Mouse (Mus musculus): Measurements from ENCODE around the gene Nanog. TPM values are rescaled to one million over a fixed set of nuclear protein-coding genes. Genes with fewer than 3 reads are reported as not detected.
"Not testable (repeated sequence)": the region's sequence is repeated elsewhere in the genome, so short reads cannot be mapped to it uniquely, and the experiment has no call there.

Gene Nanog
- polyA plus RNA-seq, 1 experiment from 2014 or later: 0.46 TPM

DNA sequence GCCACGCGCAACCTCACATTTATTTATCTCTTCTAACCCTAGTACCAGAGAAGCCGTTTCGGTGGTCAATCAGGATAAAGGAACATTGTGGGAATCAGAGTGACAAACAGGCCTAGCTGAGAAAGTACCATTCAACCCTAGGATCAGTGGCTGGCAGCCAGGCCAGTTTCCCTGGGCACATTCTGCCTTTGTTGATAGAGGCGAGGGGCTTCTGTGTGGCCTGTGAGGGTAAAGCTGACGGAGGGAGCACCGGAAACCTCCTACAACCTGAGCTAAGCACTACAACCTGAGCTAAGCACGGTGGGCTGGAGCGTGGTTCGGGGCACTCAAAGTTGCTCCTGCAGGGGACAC, 37.1 kb upstream of the Nanog start:
- ATAC-seq (ENCODE audit: insufficient read depth, low FRiP score, low read depth): no peak
- Histone ChIP-seq H3K4me2 (peak overlapping the region; percentile 53; the same call in 1 of the 2 replicates), H3K27me3 (replicated peaks) (no peaks in the 10 kb centered on the region), H3K27ac (no peak overlapping the region), H3K4me1 (0 out of 2 replicates have a peak, but pooled peaks cover 3% of the 10 kb centered on the region), H3K4me3 (replicated peaks) (peak overlapping the region; percentile 40; the same call in 1 of the 2 replicates), H3K9ac (no peak overlapping the region), H3K36me3 (no peaks in the 10 kb centered on the region), H3K9me3 (no peaks in the 10 kb centered on the region)
- WGBS: 28% methylated on average over 10 of the region's 10 CpGs

DNA sequence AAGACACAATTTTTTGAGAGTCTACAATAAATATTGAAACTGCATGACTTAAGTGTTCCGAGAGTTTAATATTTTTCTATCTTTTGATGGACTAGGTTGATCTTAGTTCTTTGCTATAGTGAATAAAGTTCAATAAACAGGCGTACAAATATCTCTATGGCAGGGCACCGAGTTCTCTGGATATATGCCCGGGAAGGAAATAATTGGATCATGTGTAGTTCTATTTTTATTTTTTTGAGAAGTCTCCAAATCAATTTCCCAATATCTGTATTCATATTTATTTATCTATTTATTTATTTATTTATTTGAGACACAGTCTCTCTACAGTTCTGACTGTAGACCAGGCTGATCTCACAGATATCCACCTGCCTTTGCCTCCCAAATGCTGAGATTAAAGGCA, 36.4 kb upstream of the Nanog start:
- Histone ChIP-seq H3K36me3 (no peaks in the 10 kb centered on the region), H3K27me3 (replicated peaks) (no peaks in the 10 kb centered on the region), H3K9me3 (no peaks in the 10 kb centered on the region), H3K4me3 (replicated peaks) (no peak overlapping the region), H3K4me2 (no peak overlapping the region), H3K9ac (no peak overlapping the region), H3K4me1 (0 out of 2 replicates have a peak, but pooled peaks cover 3% of the 10 kb centered on the region), H3K27ac (no peak overlapping the region)
- no peak for ATAC-seq (ENCODE audit: insufficient read depth, low FRiP score, low read depth)
- 86% methylated on average over 4 of the region's 4 CpGs for WGBS

DNA sequence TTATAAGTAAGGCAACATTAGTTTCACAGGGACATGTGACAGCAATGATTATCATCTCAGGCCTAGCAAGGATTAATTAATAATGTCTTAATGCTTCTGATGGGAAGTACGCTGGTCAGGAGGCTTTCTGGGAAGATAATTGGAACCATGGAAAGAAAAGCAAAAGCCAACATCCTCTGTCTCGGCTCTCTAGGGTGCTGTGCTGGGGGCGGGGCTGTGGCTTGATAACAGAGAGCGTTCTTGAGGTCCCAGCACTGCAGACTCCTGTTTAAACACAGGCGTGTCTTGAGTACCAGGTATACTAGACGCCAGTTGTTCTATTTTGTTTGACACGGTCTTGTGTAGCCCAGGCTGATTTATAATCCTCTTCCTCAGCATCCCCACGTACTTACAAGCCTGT, 34.5 kb upstream of the Nanog start:
- no peak overlapping the region for H3K27ac ChIP-seq
- no peaks in the 10 kb centered on the region for H3K27me3 ChIP-seq (replicated peaks)
- H3K4me1 ChIP-seq: 0 out of 2 replicates have a peak, but pooled peaks cover 3% of the 10 kb centered on the region
- no peaks in the 10 kb centered on the region for H3K9me3 ChIP-seq
- 53% methylated on average over 8 of the region's 8 CpGs for WGBS
- no peak overlapping the region for H3K4me3 ChIP-seq (replicated peaks)
- H3K4me2 ChIP-seq: no peak overlapping the region
- H3K36me3 ChIP-seq: no peaks in the 10 kb centered on the region
- ATAC-seq (ENCODE audit: insufficient read depth, low FRiP score, low read depth): no peak
- H3K9ac ChIP-seq: no peak overlapping the region

DNA sequence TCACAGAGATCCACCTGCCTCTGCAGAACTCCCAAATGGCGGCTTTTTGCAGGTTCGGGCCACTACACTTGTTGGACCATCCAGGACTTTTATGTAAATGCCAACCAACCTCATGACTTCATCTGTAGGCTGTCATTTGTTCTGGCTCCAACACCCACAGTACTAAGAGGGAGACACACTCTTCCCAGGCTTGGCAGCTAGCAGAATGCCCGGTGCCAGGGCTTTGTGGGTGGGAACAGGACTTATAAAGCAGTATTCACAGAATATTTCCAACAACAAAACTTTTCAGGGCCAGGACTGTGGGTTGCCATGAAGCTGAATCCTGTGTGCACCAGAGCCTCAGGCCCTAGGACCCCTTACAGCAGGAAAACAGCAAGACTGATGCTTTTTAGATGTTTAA, 24.6 kb upstream of the Nanog start:
- Histone ChIP-seq H3K9me3 (no peaks in the 10 kb centered on the region), H3K27me3 (replicated peaks) (no peaks in the 10 kb centered on the region), H3K4me2 (no peak overlapping the region), H3K9ac (no peak overlapping the region), H3K36me3 (no peaks in the 10 kb centered on the region), H3K4me3 (replicated peaks) (no peak overlapping the region), H3K4me1 (no peaks in the 10 kb centered on the region), H3K27ac (no peak overlapping the region)
- 82% methylated on average over 3 of the region's 3 CpGs for WGBS
- ATAC-seq (ENCODE audit: insufficient read depth, low FRiP score, low read depth): no peak

DNA sequence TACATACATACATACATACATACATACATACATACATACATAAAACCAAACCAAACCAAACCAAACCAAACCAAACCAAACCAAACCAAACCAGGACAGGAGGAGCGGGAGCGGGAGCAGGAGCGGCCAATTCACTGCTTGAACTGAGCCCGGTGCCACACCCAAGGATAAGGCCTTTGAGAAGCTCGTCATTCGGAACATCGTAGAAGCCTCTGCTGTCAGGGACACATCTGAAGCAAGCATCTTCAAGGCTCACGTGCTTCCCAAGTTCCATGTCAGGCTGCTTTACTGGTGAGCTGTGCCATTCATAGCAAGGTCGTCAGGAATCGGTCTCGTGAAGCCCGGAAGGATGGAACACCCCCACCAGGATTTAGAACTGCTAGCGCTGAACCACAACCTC, 20.6 kb upstream of the Nanog start:
- Histone ChIP-seq H3K4me1 (no peaks in the 10 kb centered on the region), H3K27me3 (replicated peaks) (no peaks in the 10 kb centered on the region), H3K4me2 (no peak overlapping the region), H3K27ac (no peak overlapping the region), H3K36me3 (no peaks in the 10 kb centered on the region), H3K4me3 (replicated peaks) (no peak overlapping the region), H3K9ac (no peak overlapping the region), H3K9me3 (no peaks in the 10 kb centered on the region)
- WGBS: 87% methylated on average over 13 of the region's 13 CpGs
- ATAC-seq (ENCODE audit: insufficient read depth, low FRiP score, low read depth): no peak

DNA sequence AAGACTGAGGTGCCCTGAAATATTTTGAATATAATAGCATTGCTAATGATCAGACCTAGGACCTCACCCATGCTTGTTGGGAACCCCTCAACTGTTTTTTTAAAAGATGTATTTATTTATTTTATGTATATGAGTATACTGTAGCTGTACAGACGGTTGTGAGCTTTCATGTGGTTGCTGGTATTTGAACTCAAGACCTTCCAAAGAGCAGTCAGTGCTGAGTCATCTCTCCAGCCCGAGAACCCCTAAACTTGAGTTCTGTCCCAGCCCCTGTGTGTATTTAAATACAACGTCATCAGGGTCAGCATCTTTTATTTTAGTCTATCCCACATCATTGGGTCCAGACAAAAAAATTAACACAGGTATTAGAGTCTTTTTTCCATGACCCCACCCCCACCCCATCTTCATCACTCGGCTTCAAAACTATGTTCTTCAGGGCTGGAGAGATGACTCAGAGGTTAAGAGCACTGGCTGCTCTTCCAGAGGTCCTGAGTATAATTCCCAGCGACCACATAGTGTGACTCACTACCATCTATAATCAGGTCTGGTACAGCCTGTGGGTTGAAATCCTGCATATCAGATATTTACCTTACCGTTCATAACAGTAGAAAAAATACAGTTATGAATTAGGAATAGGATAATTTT, 17.8 kb upstream of the Nanog start:
- Histone ChIP-seq H3K9me3 (no peaks in the 10 kb centered on the region), H3K9ac (no peak overlapping the region), H3K4me3 (replicated peaks) (no peak overlapping the region), H3K27me3 (replicated peaks) (no peaks in the 10 kb centered on the region), H3K36me3 (no peaks in the 10 kb centered on the region), H3K27ac (no peak overlapping the region), H3K4me1 (no peaks in the 10 kb centered on the region), H3K4me2 (no peak overlapping the region)
- 67% methylated on average over 6 of the region's 6 CpGs for WGBS
- no peak for ATAC-seq (ENCODE audit: insufficient read depth, low FRiP score, low read depth)

DNA sequence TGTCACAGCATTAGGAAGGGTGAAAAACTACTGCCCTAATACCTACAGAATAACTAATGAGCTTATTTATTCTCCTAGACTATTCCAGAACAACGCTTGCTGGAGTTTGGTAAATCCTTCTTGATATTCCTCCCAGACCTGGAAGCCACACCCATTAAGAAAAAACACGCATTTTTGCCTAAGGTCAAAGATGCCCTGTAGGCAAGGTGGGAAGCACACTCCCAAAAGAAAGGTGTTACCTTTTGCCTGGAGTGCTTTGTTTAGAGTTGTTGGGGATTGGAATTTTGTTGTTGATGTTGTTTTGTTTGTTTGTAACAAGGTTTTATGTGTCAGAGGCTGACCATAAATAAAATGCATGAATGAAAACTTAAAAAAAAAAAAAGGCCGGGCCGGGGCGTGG, 17.2 kb upstream of the Nanog start:
- Histone ChIP-seq H3K4me2 (no peak overlapping the region), H3K27ac (no peak overlapping the region), H3K4me3 (replicated peaks) (no peak overlapping the region), H3K4me1 (no peaks in the 10 kb centered on the region), H3K27me3 (replicated peaks) (no peaks in the 10 kb centered on the region), H3K36me3 (no peaks in the 10 kb centered on the region), H3K9me3 (no peaks in the 10 kb centered on the region), H3K9ac (no peak overlapping the region)
- 80% methylated on average over 5 of the region's 5 CpGs for WGBS
- ATAC-seq (ENCODE audit: insufficient read depth, low FRiP score, low read depth): no peak

DNA sequence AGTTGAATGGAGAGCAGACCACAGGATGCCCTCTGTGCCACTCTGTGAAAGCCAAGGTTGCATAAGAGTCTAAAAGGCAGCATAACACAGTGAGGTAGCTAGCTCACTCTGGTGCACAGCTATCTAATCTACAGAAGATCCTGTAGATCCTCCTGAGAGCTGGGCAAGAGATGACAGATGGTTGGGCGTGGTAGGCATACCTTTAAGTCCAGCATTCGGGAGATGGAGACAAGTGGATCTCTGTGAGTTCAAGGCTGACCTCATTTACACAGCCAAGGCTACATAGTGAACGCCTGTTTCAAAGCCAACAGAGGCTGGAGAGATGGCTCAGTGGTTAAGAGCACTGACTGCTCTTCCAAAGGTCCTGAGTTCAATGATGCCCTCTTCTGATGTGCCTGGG, 11.9 kb upstream of the Nanog start:
- H3K27ac ChIP-seq: no peak overlapping the region
- 78% methylated on average over 3 of the region's 3 CpGs for WGBS
- H3K9me3 ChIP-seq: no peaks in the 10 kb centered on the region
- no peak overlapping the region for H3K4me3 ChIP-seq (replicated peaks)
- no peaks in the 10 kb centered on the region for H3K4me1 ChIP-seq
- H3K4me2 ChIP-seq: no peak overlapping the region
- no peaks in the 10 kb centered on the region for H3K27me3 ChIP-seq (replicated peaks)
- no peaks in the 10 kb centered on the region for H3K36me3 ChIP-seq
- no peak overlapping the region for H3K9ac ChIP-seq
- no peak for ATAC-seq (ENCODE audit: insufficient read depth, low FRiP score, low read depth)

DNA sequence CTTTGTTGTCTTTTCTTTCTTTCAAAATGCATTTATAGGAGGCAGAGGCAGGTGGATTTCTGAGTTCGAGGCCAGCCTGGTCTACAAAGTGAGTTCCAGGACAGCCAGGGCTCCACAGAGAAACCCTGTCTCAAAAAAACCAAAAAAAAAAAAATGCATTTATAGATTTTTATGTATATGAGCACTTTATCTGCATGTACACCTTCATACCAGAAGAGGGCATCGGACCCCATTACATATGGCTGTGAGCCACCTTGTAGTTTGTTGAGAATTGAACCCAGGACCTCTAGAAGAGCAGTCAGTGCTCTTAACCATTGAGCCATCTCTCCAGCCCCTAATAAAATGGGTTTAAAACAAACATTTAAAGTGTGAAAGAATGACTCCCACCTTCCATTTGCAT, 7.7 kb upstream of the Nanog start:
- not testable (repeated sequence) for H3K9me3 ChIP-seq; H3K4me2 ChIP-seq; H3K4me3 ChIP-seq (replicated peaks); H3K27ac ChIP-seq; H3K27me3 ChIP-seq (replicated peaks); H3K36me3 ChIP-seq; H3K4me1 ChIP-seq; ATAC-seq (ENCODE audit: insufficient read depth, low FRiP score, low read depth); H3K9ac ChIP-seq
- WGBS: 85% methylated on average over 2 of the region's 2 CpGs

DNA sequence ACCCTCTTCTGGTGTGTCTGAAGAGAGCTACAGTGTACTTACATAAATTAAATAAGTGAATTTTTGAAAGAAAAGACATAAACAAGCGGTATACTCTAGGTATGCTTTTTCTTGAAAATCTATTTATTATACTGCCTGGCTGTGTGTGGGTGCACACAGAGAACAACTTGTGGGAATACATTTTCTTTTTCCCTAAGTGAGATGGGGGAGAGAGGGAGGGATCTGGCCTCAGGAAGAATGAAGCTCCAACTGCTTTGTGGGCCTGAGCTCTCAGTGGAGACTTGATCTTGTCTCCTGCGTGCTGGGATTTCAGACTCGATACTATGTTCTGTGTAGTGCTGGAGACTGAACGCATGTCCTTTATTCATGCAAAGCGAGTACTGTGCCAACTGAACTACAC, 5.5 kb upstream of the Nanog start:
- Histone ChIP-seq H3K36me3 (no peaks in the 10 kb centered on the region), H3K4me2 (no peak overlapping the region), H3K9me3 (no peaks in the 10 kb centered on the region), H3K27me3 (replicated peaks) (no peaks in the 10 kb centered on the region), H3K9ac (no peak overlapping the region), H3K27ac (peak overlapping the region; percentile 16; the same call in 1 of the 2 replicates), H3K4me3 (replicated peaks) (no peak overlapping the region), H3K4me1 (no peaks in the 10 kb centered on the region)
- 75% methylated on average over 5 of the region's 5 CpGs for WGBS
- ATAC-seq (ENCODE audit: insufficient read depth, low FRiP score, low read depth): no peak

DNA sequence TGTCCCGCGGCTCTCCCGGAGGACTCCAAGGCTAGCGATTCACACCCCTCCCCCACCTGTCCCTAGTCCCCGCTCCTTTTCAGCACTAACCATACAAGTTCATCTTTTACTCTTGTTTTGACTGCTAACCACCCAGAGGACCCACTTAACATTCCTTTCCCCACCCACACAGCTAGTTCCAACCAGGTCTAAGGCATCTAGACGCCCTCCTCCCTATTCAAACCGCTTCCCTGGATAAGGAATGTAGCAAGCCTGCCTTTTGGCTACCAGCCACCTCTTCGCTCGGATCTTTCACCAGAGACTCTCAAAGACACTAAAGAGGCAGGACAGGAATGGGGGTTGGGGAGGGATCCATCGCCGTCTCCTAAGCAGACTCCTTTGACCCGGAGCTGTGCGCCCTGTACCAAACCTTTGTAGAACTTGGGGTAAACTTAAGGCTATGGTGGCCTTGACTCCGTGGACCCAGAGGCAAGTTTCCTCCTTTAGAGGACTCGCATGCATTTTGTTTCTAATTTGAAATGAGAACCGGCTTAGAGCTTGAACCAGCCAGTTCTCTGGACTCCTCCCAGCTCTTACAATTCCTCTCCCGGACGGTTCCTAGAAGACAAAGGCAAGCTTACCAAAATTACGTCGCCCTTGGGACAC, 4.7 kb upstream of the Nanog start:
- no peaks in the 10 kb centered on the region for H3K9me3 ChIP-seq
- WGBS: 4% methylated on average over 20 of the region's 20 CpGs
- peak overlapping the region; percentile 16; the same call in 1 of the 2 replicates for H3K27ac ChIP-seq
- H3K36me3 ChIP-seq: no peaks in the 10 kb centered on the region
- H3K9ac ChIP-seq: no peak overlapping the region
- ATAC-seq (ENCODE audit: insufficient read depth, low FRiP score, low read depth): peak; percentile 58; the same call in 1 of the 2 replicates
- H3K27me3 ChIP-seq (replicated peaks): no peaks in the 10 kb centered on the region
- H3K4me1 ChIP-seq: 0 out of 2 replicates have a peak, but pooled peaks cover 3% of the 10 kb centered on the region
- H3K4me3 ChIP-seq (replicated peaks): peak overlapping the region; percentile 20
- H3K4me2 ChIP-seq: peak overlapping the region; percentile 46

DNA sequence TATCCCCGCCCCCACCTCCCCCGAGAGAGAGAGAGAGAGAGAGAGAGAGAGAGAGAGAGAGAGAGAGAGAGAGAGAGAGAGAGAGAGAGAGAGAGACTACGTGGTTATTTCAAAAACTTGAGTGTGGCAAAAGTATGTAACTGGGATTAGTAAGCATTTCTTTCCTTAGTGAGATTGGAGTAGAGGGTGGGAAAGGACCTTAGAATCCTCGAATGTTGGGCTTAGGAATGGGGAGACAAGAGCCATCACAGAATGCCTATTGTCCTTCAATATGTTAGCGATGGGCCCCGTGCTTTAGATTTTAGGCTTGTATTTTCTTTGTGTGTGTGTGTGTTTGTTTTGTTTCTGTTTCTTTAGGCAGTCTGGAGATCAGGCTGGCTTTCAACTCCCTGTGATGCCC, 4.0 kb upstream of the Nanog start:
- no peak for ATAC-seq (ENCODE audit: insufficient read depth, low FRiP score, low read depth)
- Histone ChIP-seq H3K9me3 (no peaks in the 10 kb centered on the region), H3K9ac (no peak overlapping the region), H3K27me3 (replicated peaks) (no peaks in the 10 kb centered on the region), H3K4me3 (replicated peaks) (no peak overlapping the region), H3K4me2 (no peak overlapping the region; the same call in 1 of the 2 replicates), H3K4me1 (0 out of 2 replicates have a peak, but pooled peaks cover 3% of the 10 kb centered on the region), H3K36me3 (no peaks in the 10 kb centered on the region), H3K27ac (no peak overlapping the region)
- 23% methylated on average over 6 of the region's 6 CpGs for WGBS
